Mouse (Mus musculus) olfactory bulb, adult 2 months (tissue): ENCODE measurements at regions not wholly inside any gene's neighbourhood (a gene's known extent, or its start where the extent isn't known, plus 50 kb on each side); places are given as distances from the start of the nearest gene placed in this dataset.

Experiments
- H3K27ac ChIP-seq: fragments of 200-500 bp; 2 replicates; pipeline ENCODE4 v1.5.1; 2012; ENCODE audit warnings: low read depth, low read length; ENCODE audit not compliant: insufficient read depth
- H3K4me1 ChIP-seq: fragments of 200-500 bp; 2 replicates; pipeline ENCODE4 v1.6.1; 2012; ENCODE audit warnings: low read length; ENCODE audit not compliant: control insufficient read depth, insufficient read depth
- H3K4me3 ChIP-seq: fragments of 200-500 bp; 2 replicates; pipeline ENCODE4 v1.5.1; 2012; ENCODE audit warnings: mild to moderate bottlenecking, low read depth, low read length, moderate library complexity; ENCODE audit not compliant: insufficient read depth
- CTCF ChIP-seq: fragments of 200-500 bp; IDR thresholded peaks from 2 replicates; pipeline ENCODE4 v1.5.1; 2012; ENCODE audit warnings: low read depth, mild to moderate bottlenecking, low read length, moderate library complexity; ENCODE audit not compliant: insufficient read depth
- POLR2A ChIP-seq: fragments of 200-500 bp; IDR thresholded peaks from 2 replicates; pipeline ENCODE4 v1.6.1; 2012; ENCODE audit warnings: mild to moderate bottlenecking, low read depth, low read length, moderate library complexity; ENCODE audit not compliant: insufficient read depth
- WGBS: fragments of 180-500 bp; shearing (Covaris S2); methylation state at CpG from one replicate; pipeline ENCODE4 v1.1.7; 2018; 5-methylcytosine and 5-hydroxymethylcytosine counted together

DNA sequence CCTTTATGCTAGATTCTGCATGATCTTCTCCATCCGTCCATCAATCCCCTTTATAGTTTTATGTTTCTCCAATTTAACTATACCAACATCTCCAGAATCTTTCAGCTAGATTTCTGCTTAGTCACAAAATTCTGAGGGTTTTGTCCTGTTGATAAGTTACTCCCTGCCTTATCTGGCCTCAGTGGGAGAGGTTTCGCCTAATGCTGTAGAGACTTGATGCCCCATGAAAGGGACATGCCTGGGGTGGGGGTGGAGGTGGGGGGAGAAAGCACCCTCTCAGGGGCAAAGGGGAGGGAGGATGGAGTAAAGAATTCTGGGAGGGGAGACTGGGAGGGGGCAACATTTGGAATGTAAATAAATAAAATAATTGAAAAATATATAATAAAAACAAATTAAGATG is 93.2 kb upstream of the Jazf1 start:
- Histone ChIP-seq H3K4me1 (no peaks in the 10 kb centered on the region), H3K27ac (no peak overlapping the region), H3K4me3 (no peak overlapping the region)
- WGBS = 82% methylated on average over 2 of the region's 2 CpGs
- TF ChIP-seq POLR2A = no peak
- TF ChIP-seq CTCF = no peak

GRCm38 (mm10) chr6:53154621-53155020 is 86.2 kb upstream of the Jazf1 start:
- 82% methylated on average over 4 of the region's 4 CpGs for WGBS
- H3K27ac ChIP-seq = no peak overlapping the region
- H3K4me3 ChIP-seq = no peak overlapping the region
- H3K4me1 ChIP-seq = no peaks in the 10 kb centered on the region
- TF ChIP-seq CTCF (no peak), POLR2A (no peak)

GRCm38 (mm10) chr6:53147478-53147877 is 79.0 kb upstream of the Jazf1 start:
- Histone ChIP-seq H3K4me3 (no peak overlapping the region), H3K4me1 (no peaks in the 10 kb centered on the region), H3K27ac (no peak overlapping the region)
- TF ChIP-seq CTCF (no peak), POLR2A (no peak)
- WGBS = 88% methylated on average over 5 of the region's 5 CpGs

DNA sequence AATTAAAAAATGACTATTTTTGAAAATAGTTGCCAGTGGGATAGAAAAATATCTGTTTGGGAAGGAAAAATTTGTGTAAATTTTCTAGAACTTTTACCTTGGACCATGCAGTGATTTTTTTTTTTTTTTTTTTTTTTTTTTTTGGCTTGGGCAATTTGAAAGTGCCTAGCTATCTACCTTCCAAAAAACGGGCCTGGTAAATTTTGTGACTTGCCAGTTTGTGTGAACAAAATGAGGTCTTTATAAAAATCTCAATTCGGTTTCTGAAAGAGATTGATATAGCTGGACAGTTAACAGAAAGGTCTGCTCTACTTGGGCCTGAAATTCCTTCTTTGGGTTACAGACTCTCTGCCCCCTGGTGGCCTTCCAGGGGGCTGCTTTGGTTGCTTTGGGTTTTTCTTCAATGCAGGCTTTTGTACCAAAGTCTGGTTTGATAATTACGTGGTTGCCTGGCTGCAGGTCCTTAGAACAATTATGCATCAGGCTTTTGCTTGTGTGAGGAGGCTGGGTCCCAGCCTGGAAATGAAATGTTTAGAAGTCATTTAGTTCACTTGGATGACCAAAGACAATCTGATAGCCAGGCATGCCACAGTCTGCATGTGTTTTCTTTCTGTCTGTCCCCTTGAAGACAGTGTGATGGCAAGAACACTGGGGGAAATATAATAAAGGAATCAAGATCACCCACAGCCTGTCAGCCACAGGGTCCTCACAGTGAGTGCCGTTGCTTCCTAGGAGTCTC is 75.6 kb upstream of the Jazf1 start:
- H3K27ac ChIP-seq = no peak overlapping the region
- H3K4me3 ChIP-seq = no peak overlapping the region
- 39% methylated on average over 4 of the region's 4 CpGs for WGBS
- no peaks in the 10 kb centered on the region for H3K4me1 ChIP-seq
- TF ChIP-seq CTCF (no peak), POLR2A (no peak)

DNA sequence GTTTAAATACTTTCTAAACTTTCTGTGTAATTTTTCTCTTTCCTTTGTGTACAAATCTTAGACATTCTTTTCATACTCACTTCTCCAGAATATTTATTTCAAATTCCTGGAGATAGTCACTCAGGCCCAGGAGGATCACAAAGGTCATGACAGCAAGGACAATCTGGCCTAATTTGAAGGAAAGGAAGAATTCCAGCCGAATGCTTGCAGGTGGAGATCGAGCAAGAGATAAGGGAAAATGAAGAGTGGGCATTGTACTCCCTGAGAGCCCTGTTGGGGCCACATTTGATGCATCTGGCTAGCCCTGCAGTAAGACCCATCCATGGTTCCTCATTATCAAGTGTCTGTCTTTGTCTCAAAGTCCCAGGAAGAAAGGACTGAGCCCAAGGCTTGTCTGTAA is 66.0 kb upstream of the Jazf1 start:
- no peak overlapping the region for H3K4me3 ChIP-seq
- H3K27ac ChIP-seq = no peak overlapping the region
- H3K4me1 ChIP-seq = peaks cover 2% of the 10 kb centered on the region; the same call in 1 of the 2 replicates
- 78% methylated on average over 2 of the region's 2 CpGs for WGBS
- TF ChIP-seq CTCF (no peak), POLR2A (no peak)

- no peak overlapping the region for H3K4me3 ChIP-seq
- H3K4me1 ChIP-seq = peaks cover 2% of the 10 kb centered on the region; the same call in 1 of the 2 replicates
- TF ChIP-seq POLR2A (no peak), CTCF (no peak)
- 16% methylated on average over 2 of the region's 2 CpGs for WGBS
- no peak overlapping the region for H3K27ac ChIP-seq
Observed at GRCm38 (mm10) chr6:53130717-53131330, 62.4 kb upstream of the Jazf1 start.

DNA sequence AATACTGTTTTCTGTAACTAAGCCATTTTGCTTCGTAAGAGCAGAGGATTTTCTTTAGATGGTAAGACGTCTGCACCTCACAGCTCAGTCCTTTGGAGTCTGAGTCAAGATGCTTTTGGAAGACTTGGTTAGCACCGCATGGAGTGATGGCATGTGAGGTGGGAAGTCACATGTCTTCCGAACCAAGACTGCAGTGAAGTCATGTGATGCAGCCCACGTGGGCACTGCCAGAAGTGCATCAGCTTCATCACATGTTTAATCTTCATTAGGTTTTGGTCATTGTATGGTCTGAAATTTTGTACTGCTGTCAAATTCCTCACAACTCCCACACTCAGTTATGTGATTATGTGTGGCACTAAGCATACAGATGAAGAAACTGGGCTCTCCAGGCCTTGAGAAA is 58.3 kb upstream of the Jazf1 start:
- Histone ChIP-seq H3K4me3 (no peak overlapping the region), H3K4me1 (peaks cover 2% of the 10 kb centered on the region; the same call in 1 of the 2 replicates), H3K27ac (no peak overlapping the region)
- TF ChIP-seq POLR2A (no peak), CTCF (no peak)
- 84% methylated on average over 5 of the region's 5 CpGs for WGBS

GRCm38 (mm10) chr6:53124800-53125450 is 56.5 kb upstream of the Jazf1 start:
- TF ChIP-seq POLR2A = no peak
- TF ChIP-seq CTCF = no peak
- 90% methylated on average over 17 of the region's 17 CpGs for WGBS
- H3K27ac ChIP-seq = no peak overlapping the region

GRCm38 (mm10) chr6:53120385-53120784 is 52.0 kb upstream of the Jazf1 start:
- no peak overlapping the region for H3K27ac ChIP-seq
- TF ChIP-seq POLR2A = no peak
- TF ChIP-seq CTCF = no peak
- no peaks in the 10 kb centered on the region for H3K4me1 ChIP-seq
- 98% methylated on average over 5 of the region's 5 CpGs for WGBS
- no peak overlapping the region for H3K4me3 ChIP-seq

More at GRCm38 (mm10) chr6:53124800-53125450, 56.5 kb upstream of the Jazf1 start:
- no peaks in the 10 kb centered on the region for H3K4me1 ChIP-seq
- H3K4me3 ChIP-seq = no peak overlapping the region
